Mouse (Mus musculus) common myeloid progenitor, adult 5-6 weeks (primary cell): ENCODE results near the gene Tbce. TPM values are rescaled to one million over a fixed set of nuclear protein-coding genes. Genes with fewer than 3 reads are reported as not detected.
"Not testable (repeated sequence)": the region's sequence is repeated elsewhere in the genome, so short reads cannot be mapped to it uniquely, and the experiment has no call there.

ENCODE experiments used
- ATAC-seq: replicated peaks from 2 replicates; pipeline ENCODE4 v1.8.0; 2016; ENCODE audit warnings: low read depth, mild to moderate bottlenecking, moderate TSS enrichment, inconsistent platforms; ENCODE audit not compliant: poor library complexity, severe bottlenecking
- total RNA-seq: library from RNA; stranded (forward); fragments of 200-1000, 187-1606 nt; gene quantifications from 2 replicates; pipeline ENCODE4 v1.2.3, GENCODE M21; 2017

The Tbce gene
- total RNA-seq, 1 experiment from 2014 or later = 71.0 TPM

DNA sequence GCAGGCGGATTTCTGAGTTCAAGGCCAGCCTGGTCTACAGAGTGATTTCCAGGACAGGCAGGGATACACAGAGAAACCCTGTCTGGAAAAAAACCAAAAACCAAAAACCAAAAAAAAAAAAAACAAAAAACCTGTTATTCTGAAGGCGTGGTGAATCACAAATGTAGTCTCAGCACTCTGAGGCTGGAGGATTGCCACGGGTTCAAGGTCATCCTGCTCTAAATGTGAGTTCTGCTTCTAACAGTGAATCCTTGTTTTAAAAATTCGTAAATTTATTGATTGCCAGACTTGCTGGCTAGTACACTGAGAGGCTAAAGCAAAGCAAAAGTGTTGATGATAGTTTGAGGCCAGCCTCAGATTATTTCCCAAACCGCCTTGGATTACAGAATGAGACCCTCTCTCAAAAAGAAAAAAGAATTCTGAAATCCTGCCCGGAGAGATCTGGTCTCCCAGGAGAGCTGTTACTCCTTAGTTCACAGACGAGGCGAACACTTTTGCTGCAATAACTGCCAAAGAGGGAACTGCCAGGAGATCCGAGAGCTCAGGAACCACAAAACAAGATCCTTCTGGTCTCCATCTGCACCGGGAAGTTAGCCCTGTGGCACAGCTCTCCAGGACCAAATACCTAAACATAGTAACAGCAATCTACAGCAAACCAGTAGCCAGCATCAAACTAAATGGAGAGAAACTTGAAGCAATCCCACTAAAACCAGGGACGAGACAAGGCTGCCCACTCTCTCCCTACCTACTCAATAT, 3.4 kb downstream of the Tbce start:
- no peak for ATAC-seq

DNA sequence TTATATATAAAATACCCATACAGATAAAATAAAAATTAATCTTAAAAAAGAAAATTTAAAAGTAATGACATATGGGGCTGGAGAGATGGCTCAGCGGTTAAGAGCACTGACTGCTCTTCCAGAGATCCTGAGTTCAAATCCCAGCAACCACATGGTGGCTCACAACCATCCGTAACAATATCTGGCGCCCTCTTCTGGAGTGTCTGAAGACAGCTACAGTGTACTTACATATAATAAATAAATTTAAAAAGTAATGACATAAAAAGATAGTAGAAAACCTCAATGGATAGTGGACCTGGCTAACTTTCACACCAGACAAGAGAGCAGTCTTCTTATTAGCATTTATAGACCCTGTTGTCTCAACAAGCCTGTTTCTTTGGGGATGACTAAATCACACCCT, 4.1 kb downstream of the Tbce start:
- not testable (repeated sequence) for ATAC-seq

DNA sequence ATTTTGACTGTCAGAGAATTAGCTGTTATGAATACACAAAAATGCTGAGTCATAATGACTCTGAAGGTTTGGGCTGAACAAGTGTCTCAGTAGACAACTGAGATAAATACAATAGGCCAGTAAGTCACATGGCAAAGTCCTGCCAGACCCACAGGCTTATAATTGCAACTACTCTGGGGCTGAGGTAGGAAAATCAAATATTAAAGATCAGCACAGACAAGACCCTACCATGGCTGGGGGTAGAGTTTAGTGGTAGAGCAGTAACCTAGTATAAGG, 5.4 kb downstream of the Tbce start:
- ATAC-seq = peak; percentile 70

DNA sequence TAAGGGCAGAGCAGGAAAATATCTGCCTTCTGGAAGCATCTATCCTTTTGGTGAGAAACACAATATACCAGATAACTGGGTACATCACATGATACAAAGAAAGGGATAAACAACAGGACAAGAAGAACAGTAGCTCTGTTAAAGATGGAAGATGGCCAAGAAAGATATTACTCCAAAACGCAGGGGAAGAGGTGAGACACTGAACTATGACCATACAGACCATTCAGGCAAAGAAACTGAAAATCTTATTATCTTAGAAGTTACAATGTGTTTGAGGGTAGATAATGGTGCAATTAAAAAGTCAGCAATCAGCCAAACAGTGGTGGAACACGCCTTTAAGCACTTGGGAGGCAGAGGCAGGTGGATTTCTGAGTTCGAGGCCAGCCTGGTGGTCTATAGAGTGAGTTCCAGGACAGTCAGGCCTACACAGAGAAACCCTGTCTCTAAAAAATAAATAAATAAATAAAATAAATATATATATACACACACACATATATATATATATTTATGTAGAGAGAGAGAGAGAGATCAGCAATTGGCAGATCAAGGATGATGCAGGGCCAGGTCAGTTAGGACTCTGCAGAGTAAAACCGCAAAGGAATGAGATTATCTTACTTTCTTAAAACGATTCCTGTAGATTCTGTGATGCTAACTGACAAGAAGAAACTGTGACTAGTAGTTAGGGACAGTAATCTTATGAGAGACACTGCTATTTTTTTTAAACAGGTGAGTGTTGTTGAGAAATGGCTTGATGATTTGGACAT, 5.9 kb downstream of the Tbce start:
- ATAC-seq = peak; percentile 56

DNA sequence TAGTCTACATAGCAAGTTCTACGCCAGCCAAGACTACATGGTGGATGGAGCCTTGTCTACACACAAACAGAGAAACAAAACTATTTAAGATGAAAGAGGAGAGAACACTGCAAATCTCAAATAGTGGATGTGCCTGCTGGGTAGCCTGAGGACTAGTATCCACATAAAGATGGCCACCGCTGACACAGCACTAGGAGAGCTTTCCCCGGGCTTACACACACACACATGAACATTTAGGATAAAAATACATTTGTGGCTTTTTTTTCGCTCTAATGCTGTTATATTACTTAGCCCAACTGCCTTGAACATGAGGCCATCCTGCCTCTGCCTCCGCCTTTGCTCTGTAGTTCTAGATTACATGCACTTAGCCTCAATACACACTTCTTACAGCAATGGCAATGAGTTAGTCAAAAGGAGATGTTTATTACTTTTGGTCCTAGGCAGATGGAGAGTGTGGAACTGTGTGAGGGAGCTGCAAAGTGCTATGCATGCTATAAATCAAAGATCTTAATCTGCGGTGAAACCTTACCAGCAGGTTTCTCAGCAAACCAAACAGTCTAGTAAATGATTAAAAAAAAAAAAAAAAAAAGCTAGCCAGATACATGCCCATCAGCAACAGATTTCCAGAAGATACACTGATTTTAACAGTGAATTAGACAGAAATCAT, 13.2 kb downstream of the Tbce start:
- ATAC-seq = no peak

DNA sequence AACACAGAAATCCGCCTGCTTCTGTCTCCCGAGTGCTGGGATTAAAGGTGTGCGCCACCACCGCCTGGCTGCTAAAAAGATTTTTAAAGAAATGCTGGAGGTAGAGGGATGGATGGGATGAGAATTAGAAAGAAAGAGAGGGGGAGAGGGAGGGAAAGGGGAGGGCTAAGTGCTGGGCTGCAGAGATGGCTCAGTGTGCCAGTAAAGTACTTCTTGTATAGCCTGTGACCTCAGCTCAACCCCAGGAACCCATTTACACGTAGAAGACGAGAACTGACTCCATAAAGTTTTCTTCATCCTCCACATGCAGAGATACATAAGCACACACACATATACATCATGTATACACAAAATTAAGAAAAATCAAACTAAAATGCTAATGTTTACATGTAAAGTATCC, 13.9 kb downstream of the Tbce start:
- no peak for ATAC-seq

DNA sequence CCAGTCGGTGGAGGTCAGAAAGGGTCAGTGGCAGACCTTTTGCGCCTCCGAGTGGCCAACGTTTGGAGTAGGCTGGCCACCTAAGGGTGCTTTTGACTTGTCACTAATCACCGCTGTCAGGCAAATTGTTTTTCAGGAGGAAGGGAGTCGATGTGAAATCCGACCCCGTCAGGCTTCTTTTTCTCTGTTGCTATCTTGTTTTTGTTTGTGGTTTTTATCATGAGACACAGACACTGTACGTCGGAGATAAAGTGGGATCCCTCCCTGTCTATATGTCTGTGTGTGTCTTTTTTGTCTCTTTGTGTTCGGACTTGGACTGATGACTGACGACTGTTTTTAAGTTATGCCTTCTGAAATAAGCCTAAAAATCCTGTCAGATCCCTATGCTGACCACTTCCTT, 18.0 kb downstream of the Tbce start:
- ATAC-seq = not testable (repeated sequence)

DNA sequence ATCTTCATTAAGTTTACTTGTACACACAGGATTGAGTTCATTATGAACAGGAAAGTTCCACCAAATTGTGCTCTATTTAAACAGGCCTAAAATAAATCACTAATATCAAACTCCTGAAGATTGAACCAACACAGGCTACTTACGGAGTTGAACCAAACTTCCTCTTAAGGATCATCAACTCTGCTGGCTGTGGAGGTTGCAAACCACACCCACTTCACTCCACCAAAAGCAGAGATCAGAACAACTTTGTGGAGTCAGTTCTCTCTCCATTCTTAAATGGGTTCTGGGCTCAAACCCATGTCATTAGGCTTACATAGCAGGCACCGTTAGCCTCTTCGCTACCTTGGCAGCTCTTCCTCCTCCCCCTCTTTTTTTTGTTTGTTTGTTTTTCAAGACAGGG, 20.6 kb downstream of the Tbce start:
- ATAC-seq = no peak

DNA sequence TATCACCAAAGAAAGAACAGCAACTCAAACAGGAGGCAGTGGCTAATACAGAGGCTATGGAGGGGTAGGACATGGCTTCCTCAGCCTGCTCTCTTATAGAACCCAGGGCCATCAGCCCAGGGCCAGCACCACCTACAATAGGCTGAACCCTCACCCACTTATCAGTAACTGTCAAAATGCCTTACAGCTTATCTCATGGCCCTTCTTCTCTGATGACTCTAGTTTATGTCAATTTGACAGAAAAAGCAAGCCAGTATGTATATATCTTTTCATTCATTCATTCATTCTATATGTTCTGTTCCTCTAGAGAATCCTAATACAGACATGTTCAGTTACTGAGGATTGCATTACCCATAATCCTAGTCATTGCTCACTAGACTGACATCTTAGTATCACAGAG, 21.2 kb downstream of the Tbce start:
- no peak for ATAC-seq

DNA sequence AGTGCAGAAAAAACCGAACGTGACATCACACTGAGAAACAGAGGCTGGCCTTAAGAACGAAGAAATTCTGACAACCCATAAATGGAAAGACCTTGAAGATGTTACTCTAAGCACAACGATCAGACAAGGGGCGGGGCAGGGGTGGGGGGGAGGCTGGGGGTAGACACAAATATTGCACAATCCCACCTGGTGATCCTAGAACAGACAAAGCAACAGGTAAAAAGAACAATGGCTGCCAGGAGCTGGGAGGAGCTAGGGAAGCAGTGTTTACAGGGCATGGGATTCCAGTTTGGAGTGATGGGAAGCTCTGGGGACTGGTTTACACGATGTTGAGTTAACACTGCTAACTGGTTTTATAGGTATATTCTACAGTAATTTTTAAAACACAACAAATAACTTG, 23.8 kb downstream of the Tbce start:
- ATAC-seq = no peak

DNA sequence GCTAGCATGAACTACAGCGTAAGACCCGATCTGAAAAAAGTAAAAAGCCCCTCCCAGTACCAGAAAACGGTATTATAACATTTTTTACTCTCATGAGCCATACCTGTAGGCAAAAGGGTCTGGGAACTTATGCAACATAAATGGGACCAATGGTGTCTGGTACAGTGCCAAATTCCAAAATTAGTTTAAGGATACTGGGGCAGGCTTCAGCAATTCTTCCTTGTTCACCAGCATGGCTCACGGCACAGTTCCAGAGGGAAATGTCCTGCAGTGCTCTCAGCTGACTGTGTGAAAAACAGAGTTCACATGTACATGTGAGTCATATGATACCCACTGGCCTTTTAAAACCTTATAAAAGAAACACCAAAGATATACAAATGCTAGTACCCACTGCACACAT, 24.9 kb downstream of the Tbce start:
- ATAC-seq = no peak

DNA sequence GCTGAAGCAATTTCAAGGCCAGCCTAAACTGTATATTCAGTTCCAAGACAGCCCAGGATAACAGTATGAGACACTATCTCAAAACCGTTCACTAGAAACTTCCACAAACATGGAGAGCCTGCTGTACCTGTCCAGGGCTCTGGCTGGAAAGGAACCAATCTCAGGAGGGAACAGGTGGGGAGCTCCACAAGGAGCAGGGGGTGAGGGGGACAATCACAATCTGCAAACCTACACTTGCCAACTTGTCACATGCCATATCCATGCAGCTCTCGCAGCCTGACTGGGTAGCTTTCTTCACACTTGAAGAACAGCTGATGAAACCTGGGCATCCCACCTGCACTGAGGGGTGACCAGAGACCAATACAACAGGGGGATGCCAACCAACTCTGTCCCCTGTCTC, 25.4 kb downstream of the Tbce start:
- no peak for ATAC-seq

DNA sequence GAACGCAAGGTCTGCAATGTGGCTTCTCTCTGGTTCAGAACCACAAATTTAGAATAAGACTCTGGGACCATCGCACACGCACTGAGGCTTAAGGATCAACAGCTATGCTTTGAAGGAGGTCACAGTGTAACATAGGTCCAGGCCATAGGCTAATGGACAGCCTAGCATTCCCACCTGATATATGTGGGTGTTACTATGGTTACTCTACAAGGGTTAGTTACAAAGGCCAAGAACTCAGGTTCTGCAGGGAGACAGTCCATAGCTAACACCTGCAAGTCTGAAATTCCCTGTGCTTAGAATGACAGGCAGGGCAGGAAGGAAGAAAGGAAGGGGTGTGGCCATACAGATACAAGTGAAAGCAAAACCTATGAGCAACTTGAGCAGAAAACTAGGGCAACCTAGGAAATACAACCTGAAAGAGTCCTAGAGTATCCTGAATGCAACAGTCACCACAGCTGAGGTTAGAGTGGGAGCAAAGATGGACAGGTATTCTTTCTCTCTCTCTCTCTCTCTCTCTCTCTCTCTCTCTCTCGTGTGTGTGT, 27.9 kb downstream of the Tbce start:
- ATAC-seq = peak; percentile 57

DNA sequence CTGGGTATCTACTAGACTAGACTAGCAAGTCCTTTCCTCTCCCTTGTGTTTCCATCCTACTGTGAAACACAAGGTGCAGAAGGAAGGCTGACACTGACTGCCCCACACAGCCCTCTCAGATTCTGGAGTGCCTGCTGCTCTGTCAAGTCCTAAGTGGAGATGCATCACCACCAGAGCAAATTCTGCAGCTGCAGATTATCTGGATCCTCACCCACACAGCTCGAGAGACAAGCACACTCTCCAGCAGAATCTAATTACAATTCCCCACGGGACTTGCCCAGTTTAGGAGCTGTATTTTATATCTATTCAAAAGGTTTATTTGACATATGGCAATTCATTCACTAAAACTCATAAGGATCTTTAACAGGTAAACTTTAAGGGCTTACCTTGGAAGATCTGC, 33.4 kb downstream of the Tbce start:
- ATAC-seq = no peak

DNA sequence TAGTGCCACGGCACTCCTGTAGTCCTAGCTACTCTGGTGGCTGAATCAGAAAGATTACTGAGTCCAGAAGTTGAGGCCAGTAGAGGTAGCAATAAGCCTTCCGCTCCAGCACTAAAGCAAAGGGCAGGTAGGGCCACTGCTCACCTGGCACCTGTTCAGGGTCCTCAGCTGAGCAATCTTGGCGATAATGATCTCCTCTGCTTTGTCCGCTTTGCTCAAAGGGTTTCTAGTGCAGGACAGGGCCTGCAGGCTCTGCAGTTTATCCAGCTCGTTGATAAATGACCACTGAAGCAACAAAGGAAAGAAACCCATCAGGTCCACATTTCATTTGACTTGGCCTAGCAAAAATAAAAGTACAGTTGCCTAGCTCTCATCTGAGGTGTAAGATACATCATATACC, 34.4 kb downstream of the Tbce start:
- ATAC-seq = no peak

DNA sequence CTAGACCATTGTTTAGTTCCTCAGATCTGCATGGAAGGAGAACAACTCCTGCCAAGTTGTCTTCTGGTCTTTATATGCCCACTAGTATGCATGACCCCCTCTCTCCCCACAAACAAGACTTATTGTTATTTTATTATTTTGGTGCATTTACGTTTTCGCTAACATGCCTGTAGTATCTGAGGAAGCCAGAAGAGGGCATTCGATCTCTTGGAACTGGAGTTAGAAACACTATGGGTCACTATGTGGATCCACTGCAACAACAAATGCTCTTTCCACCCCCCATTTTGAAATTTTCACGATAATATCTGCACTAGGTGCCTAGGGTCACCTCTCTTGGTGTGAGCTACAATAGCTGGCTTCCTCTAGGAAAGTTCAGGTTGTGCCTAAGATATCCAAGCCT, 35.4 kb downstream of the Tbce start:
- peak; percentile 20; the same call in 1 of the 2 replicates for ATAC-seq

DNA sequence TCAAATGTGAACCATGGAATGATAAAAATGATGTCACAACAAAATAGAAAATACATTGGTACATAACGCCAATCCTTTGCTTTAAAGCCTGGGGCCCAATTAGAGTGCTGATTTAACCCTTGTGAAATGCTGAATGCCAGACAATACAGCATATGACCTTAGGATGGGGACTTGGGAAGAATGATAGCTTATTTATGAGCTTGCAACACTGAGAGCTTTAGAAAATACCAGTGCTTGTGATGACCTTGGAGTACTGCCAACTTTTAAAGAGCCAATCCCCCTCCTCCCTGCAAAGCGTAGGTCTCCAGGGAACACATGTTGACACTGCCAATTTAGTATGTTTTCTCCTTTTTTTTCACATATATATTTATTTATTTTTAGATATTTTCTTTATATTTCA, 36.7 kb downstream of the Tbce start:
- ATAC-seq = no peak

DNA sequence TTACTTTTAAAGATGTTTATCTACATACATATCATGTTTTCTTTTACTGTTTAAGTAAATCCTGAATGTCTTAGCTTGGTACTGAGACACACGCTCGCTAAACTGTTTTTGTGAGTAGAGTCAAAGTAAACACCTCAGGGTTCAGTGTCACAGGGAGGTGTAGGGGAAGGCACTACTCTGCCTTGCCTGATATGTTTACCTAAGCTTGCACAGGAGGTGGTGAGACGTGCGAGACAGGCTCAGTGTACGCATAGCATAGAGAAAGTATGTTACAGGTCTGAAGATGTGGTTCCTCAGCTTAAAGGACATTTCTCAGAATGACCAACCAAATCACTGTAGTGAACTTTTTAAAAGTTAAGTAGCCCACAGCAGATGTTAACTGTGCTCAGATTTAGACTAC, 42.0 kb downstream of the Tbce start:
- no peak for ATAC-seq

DNA sequence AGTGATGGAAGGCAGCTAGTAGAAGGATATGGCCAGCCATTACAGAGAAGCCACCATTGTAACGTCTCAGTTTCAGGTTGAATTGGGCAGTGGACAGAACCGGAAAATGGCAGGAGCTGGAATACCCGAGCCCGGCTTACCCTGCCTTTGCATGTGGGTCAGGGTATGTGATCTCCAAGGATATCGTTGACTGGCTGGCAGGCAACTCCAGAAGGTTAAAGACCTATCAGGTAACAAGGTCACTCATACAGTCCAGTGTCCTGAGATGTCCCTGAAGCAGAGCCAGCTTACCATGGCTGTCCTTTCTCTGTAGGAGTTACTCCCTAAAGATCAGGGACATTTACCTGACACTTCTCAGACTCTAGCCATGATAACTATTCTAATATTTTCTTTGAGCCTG, 44.4 kb downstream of the Tbce start:
- no peak for ATAC-seq

DNA sequence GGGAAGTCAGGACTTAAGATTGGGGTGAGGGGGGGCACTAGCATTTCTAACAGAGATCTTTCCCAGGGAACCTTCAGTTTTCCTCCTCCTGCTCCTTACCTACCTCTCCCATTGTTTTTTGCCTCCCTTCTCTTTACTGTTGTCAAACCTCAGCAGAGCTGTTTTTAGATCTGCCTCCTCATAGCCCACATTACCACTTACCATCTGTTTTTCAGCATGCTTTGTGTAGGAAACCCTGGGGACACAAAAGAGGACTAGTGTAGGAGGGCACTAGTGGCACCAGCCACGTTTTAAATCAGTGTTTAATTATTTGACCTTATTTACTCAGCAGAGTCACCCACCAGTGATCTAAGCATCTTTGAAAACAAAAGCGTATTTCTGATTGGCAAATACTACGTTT, 46.4 kb downstream of the Tbce start:
- ATAC-seq = no peak

DNA sequence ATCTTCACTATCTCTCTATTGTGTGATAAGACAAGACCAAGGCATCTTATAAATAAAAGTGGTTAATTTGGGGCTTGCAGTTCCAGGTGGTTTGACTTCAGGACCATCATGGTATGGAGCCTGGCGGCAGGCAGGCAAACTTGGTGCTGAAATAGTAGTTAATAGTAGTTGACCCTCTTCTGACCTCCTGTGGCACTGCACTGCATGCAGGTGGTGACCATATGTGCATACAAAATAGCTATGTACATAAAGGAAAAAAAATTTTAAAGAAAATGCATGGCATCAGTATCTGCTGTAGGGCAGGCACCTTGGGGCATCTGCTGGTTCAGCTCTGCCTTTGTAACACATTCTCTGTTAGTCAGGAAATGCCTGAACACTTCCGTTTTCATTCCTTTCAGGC, 49.0 kb downstream of the Tbce start:
- no peak for ATAC-seq
